Mouse (Mus musculus): ENCODE results near the gene Slc2a12. TPM values are rescaled to one million over a fixed set of nuclear protein-coding genes. Genes with fewer than 3 reads are reported as not detected.

The Slc2a12 gene
- total RNA-seq (2021), result 1 to 10 TPM; 2.7 to 2.9 TPM

- DNase-seq (ENCODE audit: extremely low spot score in 1 of 2, low spot score in 1 of 2), result peak; percentile 53 to 54
These were observed at the start of gene Slc2a12 for GRCm38 (mm10) chr10:22644853-22645491. TSS of gene Slc2a12 (plus strand) at chr10:22645011.

GRCm38 (mm10) chr10:22598908-22599480 lies 45.8 kb upstream of the Slc2a12 start:
- DNase-seq (ENCODE audit: extremely low spot score in 1 of 2, low spot score in 1 of 2), result no peak

GRCm38 (mm10) chr10:22601046-22601445 lies 43.8 kb upstream of the Slc2a12 start:
- DNase-seq (ENCODE audit: extremely low spot score in 1 of 2, low spot score in 1 of 2), result no peak

- no peak for DNase-seq (ENCODE audit: extremely low spot score in 1 of 2, low spot score in 1 of 2)
These were observed 40.0 kb upstream of the Slc2a12 start for GRCm38 (mm10) chr10:22604801-22605200.

GRCm38 (mm10) chr10:22608273-22608672 lies 36.5 kb upstream of the Slc2a12 start:
- DNase-seq (ENCODE audit: extremely low spot score in 1 of 2, low spot score in 1 of 2), result no peak

- peak; percentile 35 to 37 for DNase-seq (ENCODE audit: extremely low spot score in 1 of 2, low spot score in 1 of 2)
These were observed 35.9 kb upstream of the Slc2a12 start for GRCm38 (mm10) chr10:22608799-22609357.

GRCm38 (mm10) chr10:22613301-22613700 lies 31.5 kb upstream of the Slc2a12 start:
- DNase-seq (ENCODE audit: extremely low spot score in 1 of 2, low spot score in 1 of 2), result no peak

GRCm38 (mm10) chr10:22614554-22614953 lies 30.3 kb upstream of the Slc2a12 start:
- DNase-seq (ENCODE audit: extremely low spot score in 1 of 2, low spot score in 1 of 2), result no peak

- DNase-seq (ENCODE audit: extremely low spot score in 1 of 2, low spot score in 1 of 2), result no peak
These were observed 29.5 kb upstream of the Slc2a12 start for GRCm38 (mm10) chr10:22615309-22615708.

GRCm38 (mm10) chr10:22618842-22619241 lies 26.0 kb upstream of the Slc2a12 start:
- DNase-seq (ENCODE audit: extremely low spot score in 1 of 2, low spot score in 1 of 2), result peak in 1 of 2 experiments; percentile 21

GRCm38 (mm10) chr10:22628832-22629231 lies 16.0 kb upstream of the Slc2a12 start:
- DNase-seq (ENCODE audit: extremely low spot score in 1 of 2, low spot score in 1 of 2), result no peak

GRCm38 (mm10) chr10:22631103-22631502 lies 13.7 kb upstream of the Slc2a12 start:
- no peak for DNase-seq (ENCODE audit: extremely low spot score in 1 of 2, low spot score in 1 of 2)

GRCm38 (mm10) chr10:22631528-22631927 lies 13.3 kb upstream of the Slc2a12 start:
- no peak for DNase-seq (ENCODE audit: extremely low spot score in 1 of 2, low spot score in 1 of 2)

GRCm38 (mm10) chr10:22631956-22632355 lies 12.9 kb upstream of the Slc2a12 start:
- DNase-seq (ENCODE audit: extremely low spot score in 1 of 2, low spot score in 1 of 2), result no peak

- no peak for DNase-seq (ENCODE audit: extremely low spot score in 1 of 2, low spot score in 1 of 2)
These were observed 11.2 kb upstream of the Slc2a12 start for GRCm38 (mm10) chr10:22633406-22634306.

GRCm38 (mm10) chr10:22637241-22637640 lies 7.6 kb upstream of the Slc2a12 start:
- no peak for DNase-seq (ENCODE audit: extremely low spot score in 1 of 2, low spot score in 1 of 2)

- DNase-seq (ENCODE audit: extremely low spot score in 1 of 2, low spot score in 1 of 2), result no peak
These were observed 640 bp upstream of the Slc2a12 start for GRCm38 (mm10) chr10:22644171-22644570.

GRCm38 (mm10) chr10:22648702-22649101 lies 3.9 kb downstream of the Slc2a12 start:
- no peak for DNase-seq (ENCODE audit: extremely low spot score in 1 of 2, low spot score in 1 of 2)

GRCm38 (mm10) chr10:22653820-22654219 lies 9.0 kb downstream of the Slc2a12 start:
- no peak for DNase-seq (ENCODE audit: extremely low spot score in 1 of 2, low spot score in 1 of 2)

GRCm38 (mm10) chr10:22658534-22659385 lies 13.9 kb downstream of the Slc2a12 start:
- no peak for DNase-seq (ENCODE audit: extremely low spot score in 1 of 2, low spot score in 1 of 2)
